Mouse (Mus musculus): Measurements from ENCODE around the gene Odf3b.

GRCm38 (mm10) chr15:89377938-89378828 is 899 bp downstream of the Odf3b start:
- TF ChIP-seq POLR2A (IDR thresholded peaks at IDR 0.05; ENCODE audit: low read depth, low read length): no peak
- no peak for TF ChIP-seq CTCF (IDR thresholded peaks at IDR 0.05; ENCODE audit: borderline replicate concordance, insufficient read depth, low read length)

Measured in embryonic fibroblast, embryonic 13.5 days (primary cell).